Mouse (Mus musculus): ENCODE measurements around the gene Klra2. TPM values are rescaled to one million over a fixed set of nuclear protein-coding genes. Genes with fewer than 3 reads are reported as not detected.
"Not testable (repeated sequence)": the region's sequence is repeated elsewhere in the genome, so short reads cannot be mapped to it uniquely, and the experiment has no call there.

The Klra2 gene
- 10.2 and 19.4 TPM in 2 replicates for total RNA-seq (2015; ENCODE audit: low replicate concordance)
- total RNA-seq (2017; ENCODE audit: low replicate concordance) = 7.5 and 8.3 TPM in 2 replicates

GRCm38 (mm10) chr6:131247206-131247605 lies at the start of gene Klra2:
Klra2 (minus strand) TSS chr6:131247362.
- ATAC-seq (replicated peaks; ENCODE audit: low FRiP score, poor library complexity, severe bottlenecking) = no peak

DNA sequence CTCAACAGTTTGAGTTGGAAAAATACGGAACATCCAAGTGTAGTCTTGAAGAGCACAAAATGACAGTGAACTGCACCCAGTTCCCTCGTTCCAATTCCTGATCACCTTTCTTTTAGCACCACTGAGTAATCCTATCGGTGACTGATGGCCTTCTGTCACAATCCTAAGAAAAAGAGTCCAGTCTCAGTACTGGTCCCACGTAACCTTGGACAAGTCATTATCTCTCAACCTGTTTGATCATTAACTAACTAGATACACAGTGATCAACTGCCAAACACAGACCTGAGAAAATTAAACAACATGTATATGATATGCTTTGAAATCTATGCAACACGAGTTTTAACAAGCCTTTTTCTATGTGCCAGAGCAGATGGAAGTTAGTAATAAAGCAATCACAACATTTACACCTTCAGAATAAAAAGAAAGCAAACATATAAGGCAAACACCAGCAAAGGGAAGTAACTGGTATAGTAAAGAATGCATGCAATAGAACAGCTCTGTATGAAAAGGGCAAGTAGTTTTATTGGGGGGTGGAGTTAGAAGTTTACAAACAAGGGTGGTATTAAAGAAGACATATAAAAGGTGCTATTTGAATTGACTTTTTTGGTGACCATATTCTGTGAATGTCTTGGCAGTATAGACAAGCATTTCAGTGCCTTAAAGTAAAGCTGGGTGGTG lies 47.4 kb upstream of the Klra2 start:
- ATAC-seq (replicated peaks; ENCODE audit: low FRiP score, poor library complexity, severe bottlenecking) = no peak

DNA sequence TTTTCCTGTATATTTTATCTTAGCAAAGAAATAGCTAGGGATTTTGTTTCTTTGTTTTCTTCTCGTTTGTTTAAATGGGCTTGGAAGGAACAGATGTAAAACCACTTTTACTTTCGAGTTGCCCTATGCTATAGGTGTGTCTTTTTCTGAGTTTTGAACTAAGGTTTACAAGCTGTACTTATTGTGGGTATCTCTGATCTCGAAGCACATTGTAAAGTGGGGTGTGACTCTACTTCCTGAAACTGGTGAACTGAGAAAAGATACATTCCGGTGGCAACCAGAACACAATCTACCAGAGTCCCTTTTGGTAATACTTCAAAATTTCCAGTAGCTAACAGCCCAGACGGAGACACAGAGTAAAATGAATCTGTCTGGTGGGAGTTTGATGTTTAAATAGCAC lies 46.8 kb upstream of the Klra2 start:
- ATAC-seq (replicated peaks; ENCODE audit: low FRiP score, poor library complexity, severe bottlenecking) = no peak

DNA sequence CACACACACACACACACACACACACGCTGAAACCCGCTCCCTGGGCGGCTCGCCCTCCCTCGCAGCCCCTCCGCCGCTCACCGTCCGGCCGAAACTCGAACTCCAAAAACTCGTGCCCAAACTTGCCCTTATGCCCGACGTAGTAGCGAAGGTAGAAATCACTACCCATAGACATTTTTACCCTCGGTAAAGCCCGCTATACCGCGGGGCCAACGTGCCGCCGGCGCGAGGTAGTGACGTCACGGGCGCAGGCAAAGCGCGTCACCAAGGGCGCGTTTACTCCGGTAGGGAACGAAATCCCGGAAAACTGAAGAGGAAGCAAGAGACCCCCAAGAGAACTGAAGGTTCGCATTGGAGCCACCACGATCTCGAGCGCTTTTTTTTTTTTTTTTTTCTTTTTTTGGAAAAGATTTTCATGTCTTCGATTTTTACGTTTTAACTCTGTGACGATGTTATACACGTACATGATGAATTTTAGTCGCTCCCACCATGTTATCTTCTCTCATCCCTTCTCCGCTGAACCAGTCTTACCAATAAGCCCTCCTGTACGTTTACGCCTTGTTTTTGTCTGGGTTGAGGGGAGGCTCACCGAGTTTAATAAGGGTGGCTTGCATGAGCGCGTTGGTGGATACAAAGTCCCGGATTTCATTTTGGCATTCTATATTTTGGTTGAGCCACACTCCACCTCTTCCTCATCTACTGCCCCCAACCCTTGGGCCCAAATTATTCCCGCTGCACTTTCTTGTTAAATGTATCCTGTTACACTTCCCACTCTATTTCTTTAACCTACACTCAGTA lies 46.0 kb upstream of the Klra2 start, which contains the start of gene Magohb:
Magohb (minus strand) TSS at position 254 of the 798 bp plus-strand sequence.
- ATAC-seq (replicated peaks; ENCODE audit: low FRiP score, poor library complexity, severe bottlenecking) = peak; percentile 83

DNA sequence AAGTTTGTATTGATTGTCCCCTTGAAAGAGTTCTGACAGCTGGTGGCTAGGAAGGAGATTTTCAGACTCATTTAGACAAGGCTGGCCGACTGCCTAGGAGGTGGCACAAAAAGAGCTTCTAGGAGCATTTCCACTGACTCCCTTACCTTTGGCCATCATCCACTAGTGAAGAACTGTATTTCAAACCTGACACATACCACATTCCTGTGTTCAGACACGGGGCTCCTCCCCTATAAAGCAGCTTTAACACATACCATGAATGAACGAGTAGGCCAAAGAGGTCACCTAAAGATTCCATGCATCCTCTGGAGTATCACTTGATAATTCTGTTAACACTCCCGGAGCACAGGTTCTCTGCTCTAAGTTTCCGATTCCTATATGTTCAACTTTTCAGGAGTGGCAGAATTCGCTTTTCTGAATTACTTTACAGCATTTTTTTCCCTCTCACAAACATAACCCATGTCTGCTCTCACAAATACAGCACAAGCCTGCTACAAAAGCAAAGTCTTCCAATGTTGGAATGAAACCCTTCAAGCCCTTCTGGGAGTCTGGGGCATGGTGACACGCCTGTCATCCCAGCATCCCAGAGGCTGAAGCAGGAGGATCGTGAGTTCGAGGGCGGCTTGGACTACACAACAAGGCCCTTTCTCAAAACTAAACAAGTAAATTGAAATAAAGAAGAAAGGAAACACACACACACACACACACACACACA lies 45.3 kb upstream of the Klra2 start:
- peak; percentile 59 for ATAC-seq (replicated peaks; ENCODE audit: low FRiP score, poor library complexity, severe bottlenecking)

DNA sequence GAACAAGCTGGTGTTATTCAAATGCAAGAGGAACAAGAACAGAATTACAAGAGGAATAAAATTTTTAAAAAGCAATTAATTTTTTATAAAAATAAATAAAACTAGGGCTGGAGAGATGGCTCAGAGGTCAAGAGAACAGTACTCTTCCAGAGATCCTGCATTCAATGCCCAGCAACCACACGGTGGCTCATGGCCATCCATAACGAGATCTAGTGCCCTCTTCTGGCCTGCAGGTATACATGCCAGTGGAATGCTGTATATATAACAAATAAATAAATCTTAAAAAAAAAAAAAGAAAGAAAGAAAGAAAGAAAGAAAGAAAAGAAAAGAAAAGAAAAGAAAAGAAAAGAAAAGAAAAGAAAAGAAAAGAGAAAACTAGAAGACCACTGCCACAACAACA lies 43.3 kb upstream of the Klra2 start:
- no peak for ATAC-seq (replicated peaks; ENCODE audit: low FRiP score, poor library complexity, severe bottlenecking)

- not testable (repeated sequence) for ATAC-seq (replicated peaks; ENCODE audit: low FRiP score, poor library complexity, severe bottlenecking)
These were observed 31.0 kb upstream of the Klra2 start for GRCm38 (mm10) chr6:131278160-131278559.

DNA sequence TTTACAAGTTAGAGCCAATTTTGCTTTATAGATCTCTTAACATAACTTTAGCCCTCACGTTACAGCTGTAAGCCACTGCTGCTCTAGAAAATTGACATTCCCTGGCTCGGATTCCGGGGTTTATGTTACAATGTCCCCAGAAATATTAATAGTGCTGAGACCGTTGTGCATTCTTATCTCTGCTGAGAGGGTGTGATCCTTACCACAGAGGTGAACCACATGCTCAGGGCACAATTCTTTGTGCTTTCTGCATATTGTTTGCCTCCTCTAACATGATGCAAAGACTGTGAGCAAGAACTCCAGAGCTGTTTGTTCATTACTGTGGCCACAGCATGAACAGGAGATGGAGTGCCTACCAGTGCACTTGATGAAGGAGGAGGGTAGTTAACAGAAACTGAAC lies 29.5 kb upstream of the Klra2 start:
- no peak for ATAC-seq (replicated peaks; ENCODE audit: low FRiP score, poor library complexity, severe bottlenecking)

DNA sequence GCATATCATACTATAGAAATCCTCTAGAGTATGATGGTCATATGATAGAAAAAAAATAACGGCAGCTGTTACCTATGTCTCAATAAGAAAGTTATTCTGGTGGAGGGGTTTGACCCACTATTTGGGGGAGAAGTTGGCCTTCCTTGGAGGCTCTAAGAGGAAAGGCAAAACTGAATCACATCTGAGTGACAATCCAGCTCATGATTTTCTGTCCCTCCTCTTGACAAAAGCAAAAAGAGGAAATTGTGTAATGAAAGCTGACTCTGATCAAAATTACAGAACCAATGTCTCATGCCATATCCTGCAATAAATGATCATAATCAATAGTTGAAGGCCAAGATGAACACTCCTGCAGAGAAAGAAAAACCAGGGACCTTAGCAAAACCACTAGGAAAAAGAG lies 25.1 kb upstream of the Klra2 start:
- no peak for ATAC-seq (replicated peaks; ENCODE audit: low FRiP score, poor library complexity, severe bottlenecking)

DNA sequence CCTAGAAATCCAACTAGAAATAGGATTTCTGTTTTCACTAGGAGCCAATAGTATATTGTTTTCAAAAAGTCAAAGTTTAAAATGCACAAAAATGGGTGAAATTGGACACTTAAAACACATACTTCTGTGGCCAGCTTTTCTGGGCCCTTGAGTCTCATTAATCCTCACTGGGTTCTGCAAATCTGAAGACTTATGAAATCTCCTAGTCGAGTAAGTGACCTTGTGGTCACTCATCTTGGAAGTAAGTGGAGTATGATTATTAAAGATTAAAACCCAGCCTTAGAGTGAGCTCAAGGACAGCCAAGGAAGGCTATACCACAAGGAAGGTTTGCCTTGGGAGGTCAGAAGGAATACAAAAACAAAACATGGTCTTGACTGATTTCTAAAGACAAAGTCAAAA lies 23.1 kb upstream of the Klra2 start:
- ATAC-seq (replicated peaks; ENCODE audit: low FRiP score, poor library complexity, severe bottlenecking) = no peak

- no peak for ATAC-seq (replicated peaks; ENCODE audit: low FRiP score, poor library complexity, severe bottlenecking)
These were observed 22.4 kb upstream of the Klra2 start for GRCm38 (mm10) chr6:131269599-131269998.

DNA sequence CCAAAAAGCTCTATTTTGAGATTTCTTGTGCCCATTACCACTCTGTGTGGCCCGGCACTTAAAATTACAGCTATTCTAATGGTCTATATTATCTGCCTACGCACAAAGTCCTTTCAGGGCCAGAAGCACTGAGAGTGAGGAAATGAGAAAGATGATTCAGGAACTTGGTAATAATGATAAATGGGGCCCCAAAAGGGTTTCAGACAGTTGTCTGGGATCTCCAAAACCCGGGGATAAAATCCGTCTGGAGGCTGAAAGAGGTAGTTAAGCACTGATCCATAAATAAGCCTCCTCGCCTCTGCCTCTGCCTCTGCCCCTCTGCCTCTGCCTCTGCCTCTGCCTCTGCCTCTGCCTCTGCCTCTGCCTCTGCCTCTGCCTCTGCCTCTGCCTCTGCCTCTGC lies 17.0 kb upstream of the Klra2 start:
- ATAC-seq (replicated peaks; ENCODE audit: low FRiP score, poor library complexity, severe bottlenecking) = no peak

GRCm38 (mm10) chr6:131262778-131263177 lies 15.6 kb upstream of the Klra2 start:
- no peak for ATAC-seq (replicated peaks; ENCODE audit: low FRiP score, poor library complexity, severe bottlenecking)

DNA sequence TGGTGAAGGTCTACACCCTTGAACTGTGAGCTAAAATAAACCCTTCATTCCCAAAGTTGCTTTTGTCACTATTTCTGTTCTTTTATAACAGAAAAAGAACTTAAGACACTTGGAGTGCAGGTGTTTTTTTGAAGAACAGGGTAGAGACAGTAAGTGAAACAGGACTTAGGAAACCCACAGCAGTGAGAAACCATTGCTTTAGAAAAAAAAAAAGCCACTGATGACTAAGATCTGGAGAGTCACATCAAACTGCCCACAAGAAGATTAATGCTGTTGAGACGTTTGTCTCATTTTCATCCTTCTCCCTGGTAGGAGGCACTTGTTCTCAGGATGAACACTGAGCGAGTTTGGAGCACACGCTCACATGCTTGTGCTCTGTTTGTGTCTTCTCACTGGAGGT lies 14.8 kb upstream of the Klra2 start:
- no peak for ATAC-seq (replicated peaks; ENCODE audit: low FRiP score, poor library complexity, severe bottlenecking)

DNA sequence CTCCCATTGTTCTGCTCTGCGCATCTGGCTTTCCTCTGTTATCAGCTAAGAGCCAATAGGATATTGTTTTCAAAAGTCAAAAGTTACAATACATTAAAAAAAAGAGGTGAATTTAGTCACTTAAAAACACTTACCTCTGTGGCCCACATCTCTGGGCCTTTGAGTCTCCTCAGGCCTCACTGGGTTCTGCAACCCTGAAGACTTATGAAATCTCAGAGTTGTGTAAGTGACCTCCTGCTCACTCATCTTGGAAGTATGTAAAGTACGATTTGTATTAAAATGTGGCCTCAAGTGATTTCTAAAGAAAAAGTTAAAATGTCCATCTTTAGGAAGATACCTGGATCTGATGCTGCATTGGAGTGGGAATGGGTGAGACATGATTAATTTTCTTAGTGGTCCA lies 2.1 kb downstream of the Klra2 start:
- ATAC-seq (replicated peaks; ENCODE audit: low FRiP score, poor library complexity, severe bottlenecking) = no peak

Other genes starting within 250 kb of the Klra2 start
- 13.1 and 14.2 TPM in 2 replicates for gene Magohb, start 45.9 kb upstream of the Klra2 start, total RNA-seq (2015; ENCODE audit: low replicate concordance)
- gene Magohb, start 45.9 kb upstream of the Klra2 start, total RNA-seq (2017; ENCODE audit: low replicate concordance) = 5.1 and 14.8 TPM in 2 replicates
- 0.58 TPM in 1 of 2 replicates, not detected in the other for gene Styk1, start 106.2 kb upstream of the Klra2 start, total RNA-seq (2015; ENCODE audit: low replicate concordance)
- gene Styk1, start 106.2 kb upstream of the Klra2 start, total RNA-seq (2017; ENCODE audit: low replicate concordance) = 1.4 TPM in 1 of 2 replicates, not detected in the other
- 299 and 322 TPM in 2 replicates for gene Ybx3, start 141.1 kb upstream of the Klra2 start, total RNA-seq (2015; ENCODE audit: low replicate concordance)
- 366 and 388 TPM in 2 replicates for gene Ybx3, start 141.1 kb upstream of the Klra2 start, total RNA-seq (2017; ENCODE audit: low replicate concordance)
- gene 5430401F13Rik, start 239.0 kb upstream of the Klra2 start, total RNA-seq (2015; ENCODE audit: low replicate concordance) = not detected in 2 replicates
- not detected in 2 replicates for gene 5430401F13Rik, start 239.0 kb upstream of the Klra2 start, total RNA-seq (2017; ENCODE audit: low replicate concordance)
- not detected in 2 replicates for gene Gm6619, start 239.0 kb upstream of the Klra2 start, total RNA-seq (2015; ENCODE audit: low replicate concordance)
- not detected in 2 replicates for gene Gm6619, start 239.0 kb upstream of the Klra2 start, total RNA-seq (2017; ENCODE audit: low replicate concordance)

All from erythroblast, adult 5-6 weeks (primary cell).